Comparison of ENCODE assay signal across 12 mouse cellular contexts in genomic region chr13:44061721-44062300, GRCm38 (mm10).
DNase-seq lines count a peak whose midpoint lies in the region; ATAC-seq and TF ChIP-seq lines count a peak whose summit lies in the region.
"Had no signal": no experiment of that assay in that cellular context is flagged by ENCODE, and none has a peak within 500 bp of the region (broad histone marks: within the 10 kb centered on the region; RNA-seq: fewer than 3 reads in every experiment).

No protein-coding gene starts in this region.

- peaks cover 17% of the 10 kb centered on the region for H3K4me1 ChIP-seq in embryonic facial prominence, embryonic 13.5 days
- peaks cover 23% of the 10 kb centered on the region for H3K4me1 ChIP-seq in embryonic facial prominence, embryonic 10.5 days
- peaks cover 48% of the 10 kb centered on the region for H3K4me1 ChIP-seq in lung, embryonic 15.5 days

- no peak for DNase-seq in embryonic facial prominence, embryonic 10.5 days (ENCODE audit: low spot score)
- DNase-seq in kidney, adult 9 months, result peak; percentile 46
- no peak for DNase-seq in kidney, postnatal 4 days
- peak; percentile 43 for DNase-seq in brain, embryonic 14.5 days (ENCODE audit: low read depth)
- no peak for DNase-seq in retina, embryonic 14.5 days (ENCODE audit: low spot score)
- DNase-seq in gastrocnemius, adult 18-20 months (ENCODE audit: low spot score), result no peak
- DNase-seq: gastrocnemius, postnatal 14 days had no signal

- peaks cover 11% of the 10 kb centered on the region; the same call in 1 of the 2 replicates for H3K27me3 ChIP-seq in embryonic facial prominence, embryonic 13.5 days
- H3K27me3 ChIP-seq in embryonic facial prominence, embryonic 10.5 days (replicated peaks; ENCODE audit: low read depth, poor library complexity, severe bottlenecking), result peaks cover 20% of the 10 kb centered on the region
- H3K27me3 ChIP-seq in lung, embryonic 15.5 days, result no peaks in the 10 kb centered on the region

- no peak for TF ChIP-seq CTCF in brain, embryonic 14.5 days (IDR thresholded peaks at IDR 0.05; ENCODE audit: borderline replicate concordance, extremely low read depth, insufficient read depth, insufficient read length)

- H3K4me2 ChIP-seq in embryonic facial prominence, embryonic 13.5 days, result peak overlapping the region; percentile 7; the same call in 1 of the 2 replicates
- H3K4me2 ChIP-seq in lung, embryonic 15.5 days, result peak overlapping the region; percentile 22; the same call in 1 of the 2 replicates
- H3K4me2 ChIP-seq: forebrain, embryonic 12.5 days had no signal

- no peak for ATAC-seq in embryonic facial prominence, embryonic 13.5 days (ENCODE audit: insufficient number of reproducible peaks, insufficient read depth, low FRiP score, low TSS enrichment, low read depth)
- ATAC-seq in lung, embryonic 15.5 days (ENCODE audit: borderline replicate concordance, extremely low read depth, low FRiP score, low TSS enrichment), result no peak
- ATAC-seq: inflammation-experienced regulatory T-cells, adult 6 months had no signal

- H3K36me3 ChIP-seq in embryonic facial prominence, embryonic 13.5 days, result no peaks in the 10 kb centered on the region
- no peaks in the 10 kb centered on the region for H3K36me3 ChIP-seq in embryonic facial prominence, embryonic 10.5 days (replicated peaks)
- no peaks in the 10 kb centered on the region for H3K36me3 ChIP-seq in lung, embryonic 15.5 days
- H3K36me3 ChIP-seq: forebrain, embryonic 12.5 days had no signal

- H3K27ac ChIP-seq in embryonic facial prominence, embryonic 13.5 days, result no peak overlapping the region
- no peak overlapping the region; the same call in 1 of the 2 replicates for H3K27ac ChIP-seq in embryonic facial prominence, embryonic 10.5 days (replicated peaks)
- H3K27ac ChIP-seq in lung, embryonic 15.5 days, result no peak overlapping the region
- H3K27ac ChIP-seq: forebrain, embryonic 12.5 days; liver, embryonic 14.5 days had no signal

- H3K4me3 ChIP-seq in embryonic facial prominence, embryonic 13.5 days, result no peak overlapping the region
- H3K4me3 ChIP-seq in embryonic facial prominence, embryonic 10.5 days, result no peak overlapping the region
- H3K4me3 ChIP-seq in lung, embryonic 15.5 days, result no peak overlapping the region
- H3K4me3 ChIP-seq: forebrain, embryonic 12.5 days had no signal

- no peak overlapping the region for H3K9ac ChIP-seq in embryonic facial prominence, embryonic 13.5 days
- H3K9ac ChIP-seq in lung, embryonic 15.5 days, result no peak overlapping the region
- H3K9ac ChIP-seq: forebrain, embryonic 12.5 days; liver, embryonic 14.5 days had no signal

- TF ChIP-seq POLR2A in brain, embryonic 14.5 days (IDR thresholded peaks at IDR 0.05; ENCODE audit: borderline replicate concordance, extremely low read depth, insufficient read depth, insufficient read length, poor library complexity, severe bottlenecking), result no peak

- H3K9me3 ChIP-seq in embryonic facial prominence, embryonic 13.5 days, result no peaks in the 10 kb centered on the region
- no peaks in the 10 kb centered on the region for H3K9me3 ChIP-seq in embryonic facial prominence, embryonic 10.5 days
- no peaks in the 10 kb centered on the region for H3K9me3 ChIP-seq in lung, embryonic 15.5 days
- H3K9me3 ChIP-seq: forebrain, embryonic 12.5 days had no signal

- 36% methylated on average over 7 of the region's 7 CpGs for WGBS in embryonic facial prominence, embryonic 13.5 days
- 54% methylated on average over 7 of the region's 7 CpGs for WGBS in embryonic facial prominence, embryonic 10.5 days
- WGBS in lung, embryonic 15.5 days, result 25% methylated on average over 7 of the region's 7 CpGs

Comparison
In these comparisons a context has a peak if more than half of its experiments do, and no peak if none do; other contexts are left out.
1. DNase-seq: peak in kidney, adult 9 months (single experiment) and brain, embryonic 14.5 days (single experiment); none in embryonic facial prominence, embryonic 10.5 days (single experiment), kidney, postnatal 4 days (0 of 2), retina, embryonic 14.5 days (single experiment) and gastrocnemius, adult 18-20 months (single experiment).